Comparison of ENCODE assay signal across 8 mouse cellular contexts in genomic region chr19:40894071-40894506, GRCm38 (mm10). TPM values are rescaled to one million over a fixed set of nuclear protein-coding genes. Genes with fewer than 3 reads are reported as not detected.
A peak's percentile ranks its signal among the peaks of the same experiment; 100 is the strongest.
DNase-seq lines count a peak whose midpoint lies in the region; ATAC-seq and TF ChIP-seq lines count a peak whose summit lies in the region.

No protein-coding gene starts in this region.

- no peaks in the 10 kb centered on the region for H3K4me1 ChIP-seq in heart, embryonic 11.5 days (ENCODE audit: control insufficient read depth, insufficient read depth, low read length)
- H3K4me1 ChIP-seq in E14TG2a.4 (replicated peaks; ENCODE audit: low read depth, low read length) = peaks cover 3% of the 10 kb centered on the region; the same call in 1 of the 2 replicates
- H3K4me1 ChIP-seq in forebrain, embryonic 16.5 days (replicated peaks; ENCODE audit: control insufficient read depth, insufficient read depth, low read length) = peaks cover 4% of the 10 kb centered on the region

- H3K4me2 ChIP-seq in heart, embryonic 11.5 days = peak overlapping the region; percentile 78
- H3K4me2 ChIP-seq in forebrain, embryonic 16.5 days (ENCODE audit: low read length) = peak overlapping the region; percentile 69

- 40% methylated on average over 21 of the region's 21 CpGs for WGBS in heart, embryonic 11.5 days (ENCODE audit: insufficient replicate concordance)
- 45% methylated on average over 21 of the region's 21 CpGs for WGBS in forebrain, embryonic 16.5 days
- 68% methylated on average over 21 of the region's 21 CpGs for WGBS in macrophage (ENCODE audit: missing documents)

- H3K79me2 ChIP-seq in macrophage (ENCODE audit: inconsistent target) = peaks cover 23% of the 10 kb centered on the region; the same call in 1 of the 2 replicates

- no peak for DNase-seq in heart, adult 18-20 months
- no peak for DNase-seq in adrenal gland, postnatal 14 days
- no peak for DNase-seq in adrenal gland, adult (ENCODE audit: inconsistent age in 2 of 2, low spot score in 1 of 2)
- DNase-seq in B cell, adult 2 months = no peak

- TF ChIP-seq CTCF in E14TG2a.4 (conservative IDR thresholded peaks at IDR 0.05; ENCODE audit: low read length) = no peak

- H3K9me3 ChIP-seq in heart, embryonic 11.5 days (replicated peaks; ENCODE audit: control insufficient read depth, low read length) = peaks cover 3% of the 10 kb centered on the region; the same call in 1 of the 2 replicates
- H3K9me3 ChIP-seq in E14TG2a.4 (ENCODE audit: low read length) = no peaks in the 10 kb centered on the region; the same call in 1 of the 2 replicates
- peaks cover 5% of the 10 kb centered on the region; the same call in 1 of the 2 replicates for H3K9me3 ChIP-seq in forebrain, embryonic 16.5 days (ENCODE audit: control insufficient read depth, low read length)

- H3K4me3 ChIP-seq in heart, embryonic 11.5 days (ENCODE audit: low read depth, low read length) = peak overlapping the region; percentile 72
- H3K4me3 ChIP-seq in E14TG2a.4 (replicated peaks; ENCODE audit: low read length) (peak overlapping the region; percentile 90), macrophage (ENCODE audit: inconsistent target) (peak overlapping the region; percentile 83)
- H3K4me3 ChIP-seq in forebrain, embryonic 16.5 days (replicated peaks; ENCODE audit: low read length) = peak overlapping the region; percentile 84

- H3K27ac ChIP-seq in heart, embryonic 11.5 days (ENCODE audit: low read depth, low read length) = peak overlapping the region; percentile 94
- H3K27ac ChIP-seq in forebrain, embryonic 16.5 days (ENCODE audit: low read length) = peak overlapping the region; percentile 93
- H3K27ac ChIP-seq in macrophage = peak overlapping the region; percentile 94

- peak; percentile 42; the same call in 1 of the 2 replicates for ATAC-seq in heart, embryonic 11.5 days (replicated peaks; ENCODE audit: insufficient number of reproducible peaks, low FRiP score, low TSS enrichment)
- peak; percentile 39; the same call in 1 of the 2 replicates for ATAC-seq in forebrain, embryonic 16.5 days

- peaks cover 6% of the 10 kb centered on the region for H3K27me3 ChIP-seq in heart, embryonic 11.5 days (ENCODE audit: control insufficient read depth, insufficient read depth, low read length)
- peaks cover 8% of the 10 kb centered on the region; the same call in 1 of the 2 replicates for H3K27me3 ChIP-seq in E14TG2a.4 (ENCODE audit: insufficient read depth, low read length)
- H3K27me3 ChIP-seq in forebrain, embryonic 16.5 days (replicated peaks; ENCODE audit: control insufficient read depth, insufficient read depth, low read length) = peaks cover 28% of the 10 kb centered on the region

- no peaks in the 10 kb centered on the region for H3K36me3 ChIP-seq in heart, embryonic 11.5 days (ENCODE audit: control insufficient read depth, insufficient read depth, low read length)
- peaks cover under 1% of the 10 kb centered on the region; the same call in 1 of the 2 replicates for H3K36me3 ChIP-seq in E14TG2a.4 (ENCODE audit: insufficient read depth, low read length)
- no peaks in the 10 kb centered on the region for H3K36me3 ChIP-seq in forebrain, embryonic 16.5 days (ENCODE audit: control insufficient read depth, insufficient read depth)
- H3K36me3 ChIP-seq in macrophage (ENCODE audit: inconsistent target) = no peaks in the 10 kb centered on the region

- peak overlapping the region; percentile 90 for H3K9ac ChIP-seq in heart, embryonic 11.5 days (ENCODE audit: low read depth, low read length)
- H3K9ac ChIP-seq in forebrain, embryonic 16.5 days (replicated peaks; ENCODE audit: low read depth, low read length) = peak overlapping the region; percentile 78

RNA-seq across cellular contexts. Expression of gene Zfp518a, which starts 0.4 kb away (rescaled TPM):
- 9.1 and 11.7 TPM in 2 replicates for polyA plus RNA-seq in heart, embryonic 11.5 days (2014; fragmentation: Nextera tagmentation; extraction: Ambion mirVana)
- 1 to 10 TPM; 6.9 to 7.1 TPM for total RNA-seq in heart, adult 18-20 months (2021)
- polyA plus RNA-seq in forebrain, embryonic 16.5 days (2015; fragmentation: Nextera tagmentation; extraction: Ambion mirVana) = 6.4 and 6.8 TPM in 2 replicates
- 10 to 100 TPM in 20 of 26 experiments, 1 to 10 TPM in 6; 5.4 to 30.3 (median 16.6) TPM for total RNA-seq in macrophage (2018; cell fraction: chromatin; rRNA removed)
- 10 to 100 TPM in 19 of 26 experiments, 1 to 10 TPM in 7; 5.2 to 18.4 (median 12.7) TPM for total RNA-seq in macrophage (2018; cell fraction: cytosol; rRNA removed)
- total RNA-seq in macrophage (2018; cell fraction: nucleus; rRNA removed) = 10 to 100 TPM in 18 of 26 experiments, 1 to 10 TPM in 8; 6.3 to 34.1 (median 13.3) TPM
- polyA plus RNA-seq in macrophage (2018) = 10.6 to 12.6 TPM (median 10.7 TPM) in 3 replicates
- total RNA-seq in adrenal gland, postnatal 14 days (2021) = 12.8 and 15.2 TPM in 2 replicates
